Mouse (Mus musculus) liver, postnatal 0 days (tissue): ENCODE measurements at regions not wholly inside any gene's neighbourhood (a gene's known extent, or its start where the extent isn't known, plus 50 kb on each side); places are given as distances from the start of the nearest gene placed in this dataset.

Experiments
- CTCF ChIP-seq: sonication (generic); IDR thresholded peaks from 2 replicates; pipeline ENCODE4 v1.5.1; 2016; ENCODE audit warnings: antibody characterized with exemption, low read depth
- EP300 ChIP-seq: IDR thresholded peaks from 2 replicates; pipeline ENCODE4 v1.6.1; 2016; ENCODE audit warnings: antibody characterized with exemption, low read depth, mild to moderate bottlenecking

DNA sequence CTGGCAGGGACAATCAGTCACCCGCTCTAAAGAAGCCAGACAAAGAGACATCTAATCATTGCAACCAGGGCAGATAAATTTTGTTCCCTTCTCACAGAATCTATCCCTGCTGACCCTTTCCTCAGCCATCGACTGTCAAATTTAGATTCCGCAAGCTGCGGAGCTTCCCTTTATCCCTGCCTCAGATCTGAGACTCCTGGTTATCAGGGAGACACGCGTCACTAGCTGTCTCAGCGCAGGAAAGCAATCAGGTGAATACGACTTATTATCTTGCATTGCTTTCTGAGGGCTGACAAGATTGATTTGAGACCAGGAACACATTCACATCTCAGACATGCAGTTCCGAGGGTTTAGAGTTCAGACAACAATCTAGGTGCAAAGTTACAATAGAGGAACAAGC lies 618.3 kb downstream of the Nedd1 start:
- TF ChIP-seq CTCF (no peak), EP300 (no peak)
